Mouse (Mus musculus): ENCODE results near the gene Rif1. TPM values are rescaled to one million over a fixed set of nuclear protein-coding genes. Genes with fewer than 3 reads are reported as not detected.
"Not testable (repeated sequence)": the region's sequence is repeated elsewhere in the genome, so short reads cannot be mapped to it uniquely, and the experiment has no call there.

Gene Rif1
- total RNA-seq, 1 experiment: 245 TPM

GRCm38 (mm10) chr2:52084013-52084412 lies 11.4 kb downstream of the Rif1 start:
- no peak for DNase-seq (ENCODE audit: low read depth, low spot score)
- no peaks in the 10 kb centered on the region for H3K4me1 ChIP-seq (ENCODE audit: control insufficient read depth in 2 of 2, insufficient read depth in 2 of 2, low read length in 2 of 2, poor library complexity in 1 of 2)
- no peaks in the 10 kb centered on the region for H3K9me3 ChIP-seq (ENCODE audit: control insufficient read depth, insufficient read depth, low read depth, low read length)
- H3K27ac ChIP-seq (ENCODE audit: insufficient read depth, low read depth, low read length, poor library complexity, severe bottlenecking): no peak overlapping the region
- in situ Hi-C loops (cut with MboI; ENCODE audit: low sequenced_read_pairs in 2 of 2, unreplicated experiment in 2 of 2): loop anchor here in 1 of 2 experiments (5.0 kb wide), 1 partner anchor 33 kb away; no protein-coding TSS in a partner anchor
- no peak overlapping the region for H3K9ac ChIP-seq (ENCODE audit: insufficient read depth, low read depth, low read length, poor library complexity, severe bottlenecking)
- no peak overlapping the region for H3K4me3 ChIP-seq (ENCODE audit: insufficient read depth in 1 of 2, low read depth in 1 of 2, low read length in 2 of 2, poor library complexity in 1 of 2, severe bottlenecking in 1 of 2)
- TF ChIP-seq HCFC1 (IDR thresholded peaks at IDR 0.05; ENCODE audit: borderline replicate concordance, insufficient read depth, low read length) (no peak), CHD2 (IDR thresholded peaks at IDR 0.05; ENCODE audit: low read depth, low read length) (no peak), ZC3H11A (IDR thresholded peaks at IDR 0.05; ENCODE audit: borderline replicate concordance, low read depth, low read length) (no peak), MAFK (IDR thresholded peaks at IDR 0.05; ENCODE audit: insufficient read depth, low read depth, low read length) (no peak), ZNF384 (IDR thresholded peaks at IDR 0.05; ENCODE audit: low read depth, low read length) (no peak)
- H3K36me3 ChIP-seq (ENCODE audit: control insufficient read depth, insufficient read depth, low read length, poor library complexity, severe bottlenecking): peaks cover 43% of the 10 kb centered on the region

DNA sequence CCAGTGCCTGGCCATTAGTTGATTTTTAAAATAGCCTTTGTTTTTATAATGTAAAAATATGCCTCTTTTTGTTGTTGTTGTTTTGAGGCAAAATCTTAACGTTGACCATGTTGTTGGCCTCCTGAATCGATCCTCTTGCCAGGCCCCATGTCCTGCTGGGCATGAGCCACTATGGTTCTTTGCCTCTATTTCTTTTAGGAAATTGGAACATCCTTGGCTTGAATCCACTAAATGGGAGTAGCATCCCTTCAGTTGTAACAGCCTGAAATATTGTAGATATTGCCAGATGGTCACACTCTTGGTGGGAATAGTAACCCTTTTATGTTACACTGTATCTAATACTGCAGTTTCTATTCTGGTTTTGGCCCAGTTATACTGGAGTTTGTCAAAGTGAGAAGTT lies 11.9 kb downstream of the Rif1 start:
- DNase-seq (ENCODE audit: low read depth, low spot score): no peak
- H3K36me3 ChIP-seq (ENCODE audit: control insufficient read depth, insufficient read depth, low read length, poor library complexity, severe bottlenecking): peaks cover 41% of the 10 kb centered on the region
- no peak overlapping the region for H3K27ac ChIP-seq (ENCODE audit: insufficient read depth, low read depth, low read length, poor library complexity, severe bottlenecking)
- no peak overlapping the region for H3K9ac ChIP-seq (ENCODE audit: insufficient read depth, low read depth, low read length, poor library complexity, severe bottlenecking)
- H3K4me1 ChIP-seq (ENCODE audit: control insufficient read depth in 2 of 2, insufficient read depth in 2 of 2, low read length in 2 of 2, poor library complexity in 1 of 2): no peaks in the 10 kb centered on the region
- TF ChIP-seq ZNF384 (IDR thresholded peaks at IDR 0.05; ENCODE audit: low read depth, low read length): no peak
- TF ChIP-seq ZC3H11A (IDR thresholded peaks at IDR 0.05; ENCODE audit: borderline replicate concordance, low read depth, low read length): no peak
- no peak for TF ChIP-seq CHD2 (IDR thresholded peaks at IDR 0.05; ENCODE audit: low read depth, low read length)
- no peak for TF ChIP-seq MAFK (IDR thresholded peaks at IDR 0.05; ENCODE audit: insufficient read depth, low read depth, low read length)
- TF ChIP-seq HCFC1 (IDR thresholded peaks at IDR 0.05; ENCODE audit: borderline replicate concordance, insufficient read depth, low read length): no peak
- H3K4me3 ChIP-seq (ENCODE audit: insufficient read depth in 1 of 2, low read depth in 1 of 2, low read length in 2 of 2, poor library complexity in 1 of 2, severe bottlenecking in 1 of 2): no peak overlapping the region
- in situ Hi-C loops (cut with MboI; ENCODE audit: low sequenced_read_pairs in 2 of 2, unreplicated experiment in 2 of 2): loop anchor here in 1 of 2 experiments (5.0 kb wide), 1 partner anchor 33 kb away; no protein-coding TSS in a partner anchor
- H3K9me3 ChIP-seq (ENCODE audit: control insufficient read depth, insufficient read depth, low read depth, low read length): no peaks in the 10 kb centered on the region

DNA sequence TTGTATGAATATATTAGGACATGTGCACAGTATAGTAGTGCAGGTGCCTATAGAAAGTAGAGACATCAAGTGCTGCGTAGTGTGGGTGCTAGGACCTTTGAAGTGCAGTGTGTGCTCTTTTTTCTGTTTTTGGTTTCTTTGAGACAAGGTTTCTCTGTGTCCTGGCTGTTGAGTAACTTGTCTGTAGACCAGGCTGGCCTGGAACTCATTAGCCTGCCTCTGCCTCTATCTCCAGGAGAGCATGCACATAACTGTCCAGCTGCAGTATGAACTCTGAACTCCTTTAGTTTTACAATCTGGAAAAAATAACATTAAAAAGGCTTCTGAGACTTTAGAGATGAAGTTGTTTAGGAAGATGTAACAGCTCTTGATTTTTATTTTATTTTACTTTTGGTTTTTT lies 41.5 kb downstream of the Rif1 start:
- in situ Hi-C loops (cut with MboI; ENCODE audit: low sequenced_read_pairs in 2 of 2, unreplicated experiment in 2 of 2): no loop called here
- no peak for DNase-seq (ENCODE audit: low read depth, low spot score)
- TF ChIP-seq HCFC1 (IDR thresholded peaks at IDR 0.05; ENCODE audit: borderline replicate concordance, insufficient read depth, low read length): no peak
- no peak for TF ChIP-seq ZNF384 (IDR thresholded peaks at IDR 0.05; ENCODE audit: low read depth, low read length)
- TF ChIP-seq MAFK (IDR thresholded peaks at IDR 0.05; ENCODE audit: insufficient read depth, low read depth, low read length): no peak
- TF ChIP-seq CHD2 (IDR thresholded peaks at IDR 0.05; ENCODE audit: low read depth, low read length): no peak
- no peak for TF ChIP-seq ZC3H11A (IDR thresholded peaks at IDR 0.05; ENCODE audit: borderline replicate concordance, low read depth, low read length)
- Histone ChIP-seq H3K36me3 (ENCODE audit: control insufficient read depth, insufficient read depth, low read length, poor library complexity, severe bottlenecking) (peaks cover 50% of the 10 kb centered on the region), H3K4me1 (ENCODE audit: control insufficient read depth in 2 of 2, insufficient read depth in 2 of 2, low read length in 2 of 2, poor library complexity in 1 of 2) (no peaks in the 10 kb centered on the region), H3K4me3 (ENCODE audit: insufficient read depth in 1 of 2, low read depth in 1 of 2, low read length in 2 of 2, poor library complexity in 1 of 2, severe bottlenecking in 1 of 2) (no peak overlapping the region), H3K27ac (ENCODE audit: insufficient read depth, low read depth, low read length, poor library complexity, severe bottlenecking) (no peak overlapping the region), H3K9ac (ENCODE audit: insufficient read depth, low read depth, low read length, poor library complexity, severe bottlenecking) (peak overlapping the region; percentile 12; the same call in 1 of the 2 replicates), H3K9me3 (ENCODE audit: control insufficient read depth, insufficient read depth, low read depth, low read length) (no peaks in the 10 kb centered on the region)

DNA sequence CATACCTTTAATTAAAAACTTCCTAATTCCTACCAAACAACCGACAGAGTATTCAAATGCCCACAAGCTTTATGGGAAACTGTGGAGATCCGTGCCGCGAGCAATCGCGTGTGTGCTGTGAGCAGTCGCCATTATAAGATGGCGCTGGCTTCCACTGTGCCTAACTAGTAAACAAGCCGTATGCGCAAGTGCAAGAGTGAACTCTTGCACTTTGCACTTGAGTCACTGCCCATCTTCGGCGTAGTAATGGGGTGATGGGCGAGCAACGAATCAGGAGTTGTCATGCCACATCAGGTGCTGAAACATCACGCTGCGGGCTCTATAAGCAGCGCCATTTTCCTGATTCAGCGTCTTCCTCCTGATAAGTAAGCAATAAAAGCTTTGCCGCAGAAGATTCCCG lies 58.7 kb downstream of the Rif1 start:
- H3K4me1 ChIP-seq (ENCODE audit: control insufficient read depth in 2 of 2, insufficient read depth in 2 of 2, low read length in 2 of 2, poor library complexity in 1 of 2); H3K36me3 ChIP-seq (ENCODE audit: control insufficient read depth, insufficient read depth, low read length, poor library complexity, severe bottlenecking); H3K9ac ChIP-seq (ENCODE audit: insufficient read depth, low read depth, low read length, poor library complexity, severe bottlenecking); H3K4me3 ChIP-seq (ENCODE audit: insufficient read depth in 1 of 2, low read depth in 1 of 2, low read length in 2 of 2, poor library complexity in 1 of 2, severe bottlenecking in 1 of 2); in situ Hi-C loops (cut with MboI; ENCODE audit: low sequenced_read_pairs in 2 of 2, unreplicated experiment in 2 of 2); H3K27ac ChIP-seq (ENCODE audit: insufficient read depth, low read depth, low read length, poor library complexity, severe bottlenecking); H3K9me3 ChIP-seq (ENCODE audit: control insufficient read depth, insufficient read depth, low read depth, low read length); DNase-seq (ENCODE audit: low read depth, low spot score): not testable (repeated sequence)

- Histone ChIP-seq H3K27ac (ENCODE audit: insufficient read depth, low read depth, low read length, poor library complexity, severe bottlenecking) (no peak overlapping the region), H3K9me3 (ENCODE audit: control insufficient read depth, insufficient read depth, low read depth, low read length) (no peaks in the 10 kb centered on the region; the same call in 1 of the 2 replicates), H3K4me3 (ENCODE audit: insufficient read depth in 1 of 2, low read depth in 1 of 2, low read length in 2 of 2, poor library complexity in 1 of 2, severe bottlenecking in 1 of 2) (no peak overlapping the region), H3K36me3 (ENCODE audit: control insufficient read depth, insufficient read depth, low read length, poor library complexity, severe bottlenecking) (no peaks in the 10 kb centered on the region; the same call in none of the 2 replicates), H3K4me1 (ENCODE audit: control insufficient read depth in 2 of 2, insufficient read depth in 2 of 2, low read length in 2 of 2, poor library complexity in 1 of 2) (no peaks in the 10 kb centered on the region), H3K9ac (ENCODE audit: insufficient read depth, low read depth, low read length, poor library complexity, severe bottlenecking) (no peak overlapping the region)
- TF ChIP-seq HCFC1 (IDR thresholded peaks at IDR 0.05; ENCODE audit: borderline replicate concordance, insufficient read depth, low read length) (no peak), ZNF384 (IDR thresholded peaks at IDR 0.05; ENCODE audit: low read depth, low read length) (no peak), CHD2 (IDR thresholded peaks at IDR 0.05; ENCODE audit: low read depth, low read length) (no peak), MAFK (IDR thresholded peaks at IDR 0.05; ENCODE audit: insufficient read depth, low read depth, low read length) (no peak), ZC3H11A (IDR thresholded peaks at IDR 0.05; ENCODE audit: borderline replicate concordance, low read depth, low read length) (no peak)
- no peak for DNase-seq (ENCODE audit: low read depth, low spot score)
- in situ Hi-C loops (cut with MboI; ENCODE audit: low sequenced_read_pairs in 2 of 2, unreplicated experiment in 2 of 2): no loop called here
Measured at GRCm38 (mm10) chr2:52133351-52133750, 60.7 kb downstream of the Rif1 start.
